Mouse (Mus musculus) ovary, adult 2 months (tissue): Measurements from ENCODE around the gene Krt31. TPM values are rescaled to one million over a fixed set of nuclear protein-coding genes. Genes with fewer than 3 reads are reported as not detected.

Source experiments
- polyA plus RNA-seq: library from polyadenylated mRNA; depleted of rRNA; stranded (reverse); fragments of >200 nt; gene quantifications from 2 replicates; pipeline ENCODE4 v1.2.3, GENCODE M21; 2012; rRNA removed

Krt31 gene
- polyA plus RNA-seq, result not detected in 2 replicates

GRCm38 (mm10) chr11:100050451-100050850 lies at the start of gene Krt31:
Gene Krt31 (minus strand): TSS chr11:100050551.

GRCm38 (mm10) chr11:100096141-100096540 lies 45.8 kb upstream of the Krt31 start, which contains the start of gene Krt35:
Gene Krt35 (minus strand): TSS chr11:100096241.

GRCm38 (mm10) chr11:100087861-100088260 lies 37.5 kb upstream of the Krt31 start, which contains the start of gene Krt32:
Gene Krt32 (minus strand): TSS chr11:100088226.

DNA sequence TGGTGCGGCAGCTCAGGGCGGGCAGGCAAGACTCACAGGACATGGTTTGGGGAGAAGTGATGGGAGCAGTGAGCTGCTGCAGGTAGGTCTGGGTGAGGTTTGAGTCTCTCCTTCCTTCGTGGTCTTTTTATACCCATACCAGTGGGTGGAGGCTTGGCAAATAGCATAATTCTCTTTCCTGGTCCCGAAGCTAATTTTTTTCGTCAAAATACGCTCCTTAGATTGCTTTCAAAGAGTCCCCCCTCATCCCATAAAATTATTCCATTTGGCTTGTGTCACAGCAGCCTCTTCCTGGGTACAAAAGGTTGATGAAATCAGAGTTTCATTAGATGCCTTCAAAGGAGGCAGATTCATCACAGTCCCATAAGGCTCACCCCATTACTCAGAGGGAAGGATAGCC lies 8.9 kb downstream of the Krt31 start, which contains the start of gene Krt34:
Gene Krt34, minus strand, starts transcription at position 101 of the 400 bp plus-strand sequence.

DNA sequence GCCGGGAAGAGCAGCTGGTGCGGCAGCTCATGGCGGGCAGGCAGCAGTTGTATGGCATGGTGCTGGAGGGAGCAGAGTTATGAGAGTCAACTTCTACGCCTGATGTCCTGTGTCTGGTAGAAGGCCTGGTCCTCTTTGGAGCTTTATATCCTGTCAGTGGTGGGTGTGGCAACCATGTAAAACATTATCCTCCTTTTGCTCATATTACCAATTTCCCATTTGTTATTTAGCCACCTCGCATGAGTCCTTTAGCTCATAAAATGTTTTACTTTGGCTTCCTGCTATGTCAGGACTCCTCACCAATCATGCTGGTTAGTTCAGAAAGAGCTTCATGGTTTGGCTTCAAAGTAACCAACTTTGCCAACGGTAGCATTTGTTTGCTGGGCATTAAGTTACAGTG lies 20.6 kb downstream of the Krt31 start, which contains the start of gene Krt33b:
Gene Krt33b, minus strand, starts transcription at position 101 of the 400 bp plus-strand sequence.

DNA sequence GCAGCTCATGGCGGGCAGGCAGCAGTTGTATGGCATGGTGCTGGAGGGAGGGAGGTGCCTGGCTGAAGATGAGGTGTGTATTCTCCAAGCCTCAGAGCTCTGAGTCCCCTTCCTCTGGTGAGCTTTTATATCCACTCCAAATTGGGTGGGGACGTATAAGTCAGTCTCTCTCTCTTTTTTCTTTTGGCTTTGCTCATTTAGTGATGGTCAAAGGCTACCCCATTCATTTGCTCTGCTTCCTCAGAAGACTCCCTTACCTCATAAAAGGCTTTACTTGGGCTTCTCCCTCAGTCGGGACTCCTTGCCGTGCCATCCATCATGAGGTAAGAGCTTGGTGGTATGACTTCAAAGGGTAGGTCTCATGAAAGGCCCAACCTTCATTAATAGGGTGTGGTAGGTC lies 34.2 kb downstream of the Krt31 start, which contains the start of gene Krt33a:
Gene Krt33a, minus strand, starts transcription at position 101 of the 400 bp plus-strand sequence.

Other genes with a start within 250 kb of the Krt31 start
- not detected in 2 replicates for gene Gm11554, start 246.1 kb downstream of the Krt31 start, polyA plus RNA-seq
- gene Krtap4-13, start 240.7 kb downstream of the Krt31 start, polyA plus RNA-seq, result not detected in 2 replicates
- gene Gm11564, start 234.9 kb downstream of the Krt31 start, polyA plus RNA-seq, result not detected in 2 replicates
- not detected in 2 replicates for gene 2300003K06Rik, start 212.5 kb downstream of the Krt31 start, polyA plus RNA-seq
- gene Krtap4-16, start 198.9 kb downstream of the Krt31 start, polyA plus RNA-seq, result not detected in 2 replicates
- gene Gm11568, start 192.6 kb downstream of the Krt31 start, polyA plus RNA-seq, result not detected in 2 replicates
- gene Gm11559, start 186.1 kb downstream of the Krt31 start, polyA plus RNA-seq, result not detected in 2 replicates
- not detected in 2 replicates for gene Krtap9-1, start 177.2 kb downstream of the Krt31 start, polyA plus RNA-seq
- not detected in 2 replicates for gene Gm11567, start 171.4 kb downstream of the Krt31 start, polyA plus RNA-seq
- not detected in 2 replicates for gene Krtap31-1, start 142.6 kb downstream of the Krt31 start, polyA plus RNA-seq
- not detected in 2 replicates for gene Gm11565, start 135.8 kb downstream of the Krt31 start, polyA plus RNA-seq
- gene Krtap31-2, start 114.3 kb downstream of the Krt31 start, polyA plus RNA-seq, result not detected in 2 replicates
- gene Krtap9-5, start 102.1 kb downstream of the Krt31 start, polyA plus RNA-seq, result not detected in 2 replicates
- gene Krtap29-1, start 71.5 kb downstream of the Krt31 start, polyA plus RNA-seq, result not detected in 2 replicates
- gene Krtap16-1, start 64.0 kb downstream of the Krt31 start, polyA plus RNA-seq, result not detected in 2 replicates
- 0.23 TPM in 1 of 2 replicates, not detected in the other for gene Krtap17-1, start 56.6 kb downstream of the Krt31 start, polyA plus RNA-seq
- gene Krt33a, start 34.3 kb downstream of the Krt31 start, polyA plus RNA-seq, result not detected in 2 replicates
- gene Krt33b, start 20.7 kb downstream of the Krt31 start, polyA plus RNA-seq, result not detected in 2 replicates
- not detected in 2 replicates for gene Krt34, start 9.0 kb downstream of the Krt31 start, polyA plus RNA-seq
- not detected in 2 replicates for gene Krt32, start 37.7 kb upstream of the Krt31 start, polyA plus RNA-seq
- gene Krt35, start 45.7 kb upstream of the Krt31 start, polyA plus RNA-seq, result 0.07 TPM in 1 of 2 replicates, not detected in the other
- gene Krt36, start 55.1 kb upstream of the Krt31 start, polyA plus RNA-seq, result 0.52 and 1.2 TPM in 2 replicates
- gene Krt13, start 71.0 kb upstream of the Krt31 start, polyA plus RNA-seq, result 1.1 and 1.3 TPM in 2 replicates
- 0.51 and 0.58 TPM in 2 replicates for gene Krt15, start 85.4 kb upstream of the Krt31 start, polyA plus RNA-seq
- gene Krt19, start 98.1 kb upstream of the Krt31 start, polyA plus RNA-seq, result 323 and 438 TPM in 2 replicates
- gene Krt9, start 142.7 kb upstream of the Krt31 start, polyA plus RNA-seq, result not detected in 2 replicates
- 0.15 and 0.37 TPM in 2 replicates for gene Krt14, start 157.0 kb upstream of the Krt31 start, polyA plus RNA-seq
- not detected in 2 replicates for gene Krt16, start 198.4 kb upstream of the Krt31 start, polyA plus RNA-seq
- gene Krt17, start 210.5 kb upstream of the Krt31 start, polyA plus RNA-seq, result 1.3 and 2.0 TPM in 2 replicates
- not detected in 2 replicates for gene Krt42, start 219.3 kb upstream of the Krt31 start, polyA plus RNA-seq